Mouse (Mus musculus): ENCODE measurements at regions not wholly inside any gene's neighbourhood (a gene's known extent, or its start where the extent isn't known, plus 50 kb on each side); places are given as distances from the start of the nearest gene placed in this dataset.
A peak's percentile ranks its signal among the peaks of the same experiment; 100 is the strongest.

DNA sequence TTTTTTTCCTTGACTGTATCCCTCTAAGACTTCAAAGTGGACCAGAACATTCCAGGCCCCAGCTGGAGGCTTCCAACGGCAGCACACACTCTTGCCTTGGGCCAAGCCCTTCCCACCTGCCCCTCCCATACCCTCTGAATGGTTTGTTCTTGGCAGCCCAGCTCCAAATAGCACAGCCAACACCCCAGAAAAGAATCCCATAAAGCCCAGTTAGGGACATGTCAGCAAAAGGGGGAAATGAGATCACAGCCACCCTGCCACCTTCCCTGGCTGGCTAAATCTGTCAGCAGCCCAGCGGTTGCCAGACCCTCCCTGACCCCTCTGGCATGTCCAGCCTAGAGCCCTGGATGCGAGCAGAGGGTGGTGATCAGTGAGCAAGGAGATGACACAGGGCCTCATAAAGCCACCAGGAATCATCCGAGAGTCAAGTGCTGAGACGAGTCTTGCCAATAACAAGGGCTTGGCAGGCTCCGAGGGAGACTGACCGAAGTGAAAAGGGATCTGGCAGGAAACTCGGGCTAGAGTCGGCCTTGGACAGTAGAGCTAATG, 258.8 kb downstream of the Rplp1 start:
- no peaks in the 10 kb centered on the region for H3K27me3 ChIP-seq (replicated peaks; ENCODE audit: control insufficient read depth, insufficient read depth, low read length)
- ATAC-seq = no peak
- DNase-seq (ENCODE audit: low spot score) = no peak
- 70% methylated on average over 9 of the region's 9 CpGs for WGBS
- H3K9me3 ChIP-seq (replicated peaks; ENCODE audit: control insufficient read depth, low read length) = no peaks in the 10 kb centered on the region
- no peak overlapping the region for H3K4me2 ChIP-seq (ENCODE audit: low read length)
- no peaks in the 10 kb centered on the region for H3K36me3 ChIP-seq (ENCODE audit: control insufficient read depth, insufficient read depth, low read length)
- no peaks in the 10 kb centered on the region for H3K4me1 ChIP-seq (ENCODE audit: control insufficient read depth, insufficient read depth, low read length)
- H3K9ac ChIP-seq (ENCODE audit: low read length) = no peak overlapping the region
- H3K27ac ChIP-seq (ENCODE audit: low read depth, low read length) = no peak overlapping the region
- H3K4me3 ChIP-seq (ENCODE audit: low read depth, low read length) = no peak overlapping the region

DNA sequence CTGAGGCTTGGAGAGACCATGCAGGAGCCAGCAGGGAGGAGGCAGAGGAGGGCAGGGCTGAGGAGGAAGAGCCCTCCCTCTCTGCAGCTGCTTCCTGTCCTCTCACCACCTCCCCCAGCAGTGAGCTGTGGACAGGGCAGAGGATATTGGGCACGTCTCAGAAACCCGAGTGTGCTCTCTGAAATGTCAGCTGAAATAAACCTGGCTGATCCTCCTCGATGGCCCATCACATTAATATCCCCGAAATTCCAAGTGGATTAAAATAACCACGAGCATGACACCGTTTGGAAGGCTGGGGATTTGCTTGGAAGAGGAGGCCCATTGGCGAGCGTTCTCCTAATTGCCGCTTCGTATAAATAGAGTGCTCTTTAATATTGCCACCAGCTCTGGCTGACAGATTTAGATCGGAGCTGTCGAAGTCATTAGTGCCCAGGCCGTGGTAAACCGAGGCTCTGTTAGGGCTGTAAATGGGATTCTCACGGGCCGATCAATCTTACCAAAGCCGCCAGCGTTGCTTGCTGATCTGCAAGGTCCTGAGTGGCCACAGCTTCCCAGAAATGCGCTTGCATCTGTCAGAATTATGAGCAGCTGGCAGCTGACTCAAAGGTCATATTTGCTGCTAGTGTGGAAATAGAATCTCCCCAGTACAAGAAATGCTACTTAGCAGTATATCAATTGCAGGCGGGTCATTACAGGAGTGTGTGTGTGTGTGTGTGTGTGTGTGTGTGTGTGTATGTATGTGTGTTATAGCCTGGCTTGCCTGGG, 268.5 kb downstream of the Rplp1 start:
- no peak overlapping the region for H3K27ac ChIP-seq (ENCODE audit: low read depth, low read length)
- H3K36me3 ChIP-seq (ENCODE audit: control insufficient read depth, insufficient read depth, low read length) = no peaks in the 10 kb centered on the region
- WGBS = 68% methylated on average over 20 of the region's 20 CpGs
- DNase-seq (ENCODE audit: low spot score) = peak; percentile 37
- H3K4me1 ChIP-seq (ENCODE audit: control insufficient read depth, insufficient read depth, low read length) = no peaks in the 10 kb centered on the region
- no peaks in the 10 kb centered on the region for H3K9me3 ChIP-seq (replicated peaks; ENCODE audit: control insufficient read depth, low read length)
- H3K27me3 ChIP-seq (replicated peaks; ENCODE audit: control insufficient read depth, insufficient read depth, low read length) = no peaks in the 10 kb centered on the region
- 0 out of 2 replicates have a peak overlapping the region, but pooled peaks have one; percentile 4 for H3K9ac ChIP-seq (ENCODE audit: low read length)
- H3K4me2 ChIP-seq (ENCODE audit: low read length) = no peak overlapping the region
- no peak for ATAC-seq
- no peak overlapping the region for H3K4me3 ChIP-seq (ENCODE audit: low read depth, low read length)

GRCm38 (mm10) chr9:61640739-61641138, 268.6 kb downstream of the Tle3 start:
- Histone ChIP-seq H3K9me3 (replicated peaks; ENCODE audit: control insufficient read depth, low read length) (no peaks in the 10 kb centered on the region), H3K27ac (ENCODE audit: low read depth, low read length) (no peak overlapping the region), H3K4me1 (ENCODE audit: control insufficient read depth, insufficient read depth, low read length) (peaks cover 4% of the 10 kb centered on the region; the same call in 1 of the 2 replicates), H3K4me2 (ENCODE audit: low read length) (no peak overlapping the region), H3K27me3 (replicated peaks; ENCODE audit: control insufficient read depth, insufficient read depth, low read length) (no peaks in the 10 kb centered on the region), H3K36me3 (ENCODE audit: control insufficient read depth, insufficient read depth, low read length) (no peaks in the 10 kb centered on the region), H3K4me3 (ENCODE audit: low read depth, low read length) (no peak overlapping the region), H3K9ac (ENCODE audit: low read length) (no peak overlapping the region)
- ATAC-seq (no peak), DNase-seq (ENCODE audit: low spot score) (no peak)
- 97% methylated on average over 3 of the region's 3 CpGs for WGBS

DNA sequence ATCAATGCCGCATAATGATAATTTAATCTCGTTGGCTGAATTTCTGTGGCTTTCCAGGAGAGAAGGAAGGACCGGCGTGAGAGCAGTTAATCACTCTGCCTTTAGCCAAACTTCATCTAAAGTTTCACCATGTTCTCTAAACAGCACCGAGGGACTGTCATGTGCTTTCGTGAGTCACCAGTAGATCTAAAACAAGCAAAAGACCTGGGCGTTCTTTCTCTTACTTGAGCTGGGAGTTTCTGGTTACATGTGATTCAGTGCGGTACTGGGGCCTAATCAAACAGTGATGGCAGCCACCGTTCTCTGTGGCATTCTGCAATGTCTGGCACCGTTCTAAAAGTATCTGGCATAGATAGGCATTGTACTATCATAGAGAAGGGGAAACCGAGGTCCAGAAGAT, 266.7 kb downstream of the Tle3 start:
- peaks cover 8% of the 10 kb centered on the region for H3K4me1 ChIP-seq (ENCODE audit: control insufficient read depth, insufficient read depth, low read length)
- H3K27me3 ChIP-seq (replicated peaks; ENCODE audit: control insufficient read depth, insufficient read depth, low read length) = no peaks in the 10 kb centered on the region
- WGBS = 83% methylated on average over 11 of the region's 11 CpGs
- H3K9me3 ChIP-seq (replicated peaks; ENCODE audit: control insufficient read depth, low read length) = no peaks in the 10 kb centered on the region
- DNase-seq (ENCODE audit: low spot score) (no peak), ATAC-seq (no peak)
- no peak overlapping the region for H3K4me2 ChIP-seq (ENCODE audit: low read length)
- no peak overlapping the region for H3K27ac ChIP-seq (ENCODE audit: low read depth, low read length)
- no peak overlapping the region for H3K9ac ChIP-seq (ENCODE audit: low read length)
- no peak overlapping the region for H3K4me3 ChIP-seq (ENCODE audit: low read depth, low read length)
- H3K36me3 ChIP-seq (ENCODE audit: control insufficient read depth, insufficient read depth, low read length) = no peaks in the 10 kb centered on the region

GRCm38 (mm10) chr9:61633936-61634335, 261.8 kb downstream of the Tle3 start:
- Histone ChIP-seq H3K9ac (ENCODE audit: low read length) (no peak overlapping the region), H3K4me1 (ENCODE audit: control insufficient read depth, insufficient read depth, low read length) (peaks cover 8% of the 10 kb centered on the region), H3K36me3 (ENCODE audit: control insufficient read depth, insufficient read depth, low read length) (no peaks in the 10 kb centered on the region), H3K4me2 (ENCODE audit: low read length) (0 out of 2 replicates have a peak overlapping the region, but pooled peaks have one; percentile 9), H3K27me3 (replicated peaks; ENCODE audit: control insufficient read depth, insufficient read depth, low read length) (no peaks in the 10 kb centered on the region), H3K27ac (ENCODE audit: low read depth, low read length) (no peak overlapping the region), H3K9me3 (replicated peaks; ENCODE audit: control insufficient read depth, low read length) (no peaks in the 10 kb centered on the region), H3K4me3 (ENCODE audit: low read depth, low read length) (no peak overlapping the region)
- ATAC-seq (peak; percentile 65), DNase-seq (ENCODE audit: low spot score) (peak; percentile 76)
- 4% methylated on average over 9 of the region's 9 CpGs for WGBS

GRCm38 (mm10) chr9:61632602-61633001, 260.4 kb downstream of the Tle3 start:
- Histone ChIP-seq H3K4me1 (ENCODE audit: control insufficient read depth, insufficient read depth, low read length) (peaks cover 8% of the 10 kb centered on the region), H3K4me2 (ENCODE audit: low read length) (no peak overlapping the region), H3K27me3 (replicated peaks; ENCODE audit: control insufficient read depth, insufficient read depth, low read length) (no peaks in the 10 kb centered on the region), H3K4me3 (ENCODE audit: low read depth, low read length) (no peak overlapping the region), H3K27ac (ENCODE audit: low read depth, low read length) (no peak overlapping the region), H3K9me3 (replicated peaks; ENCODE audit: control insufficient read depth, low read length) (no peaks in the 10 kb centered on the region), H3K36me3 (ENCODE audit: control insufficient read depth, insufficient read depth, low read length) (no peaks in the 10 kb centered on the region), H3K9ac (ENCODE audit: low read length) (no peak overlapping the region)
- WGBS = 90% methylated on average over 3 of the region's 3 CpGs
- no peak for DNase-seq (ENCODE audit: low spot score)
- no peak for ATAC-seq

- Histone ChIP-seq H3K27me3 (replicated peaks; ENCODE audit: control insufficient read depth, insufficient read depth, low read length) (no peaks in the 10 kb centered on the region), H3K27ac (ENCODE audit: low read depth, low read length) (no peak overlapping the region), H3K4me1 (ENCODE audit: control insufficient read depth, insufficient read depth, low read length) (peaks cover 4% of the 10 kb centered on the region), H3K4me2 (ENCODE audit: low read length) (no peak overlapping the region), H3K36me3 (ENCODE audit: control insufficient read depth, insufficient read depth, low read length) (no peaks in the 10 kb centered on the region), H3K4me3 (ENCODE audit: low read depth, low read length) (no peak overlapping the region), H3K9me3 (replicated peaks; ENCODE audit: control insufficient read depth, low read length) (no peaks in the 10 kb centered on the region), H3K9ac (ENCODE audit: low read length) (no peak overlapping the region)
- ATAC-seq (no peak), DNase-seq (ENCODE audit: low spot score) (no peak)
- 75% methylated on average over 7 of the region's 7 CpGs for WGBS
Measured at GRCm38 (mm10) chr9:61631097-61631496, 258.9 kb downstream of the Tle3 start.

DNA sequence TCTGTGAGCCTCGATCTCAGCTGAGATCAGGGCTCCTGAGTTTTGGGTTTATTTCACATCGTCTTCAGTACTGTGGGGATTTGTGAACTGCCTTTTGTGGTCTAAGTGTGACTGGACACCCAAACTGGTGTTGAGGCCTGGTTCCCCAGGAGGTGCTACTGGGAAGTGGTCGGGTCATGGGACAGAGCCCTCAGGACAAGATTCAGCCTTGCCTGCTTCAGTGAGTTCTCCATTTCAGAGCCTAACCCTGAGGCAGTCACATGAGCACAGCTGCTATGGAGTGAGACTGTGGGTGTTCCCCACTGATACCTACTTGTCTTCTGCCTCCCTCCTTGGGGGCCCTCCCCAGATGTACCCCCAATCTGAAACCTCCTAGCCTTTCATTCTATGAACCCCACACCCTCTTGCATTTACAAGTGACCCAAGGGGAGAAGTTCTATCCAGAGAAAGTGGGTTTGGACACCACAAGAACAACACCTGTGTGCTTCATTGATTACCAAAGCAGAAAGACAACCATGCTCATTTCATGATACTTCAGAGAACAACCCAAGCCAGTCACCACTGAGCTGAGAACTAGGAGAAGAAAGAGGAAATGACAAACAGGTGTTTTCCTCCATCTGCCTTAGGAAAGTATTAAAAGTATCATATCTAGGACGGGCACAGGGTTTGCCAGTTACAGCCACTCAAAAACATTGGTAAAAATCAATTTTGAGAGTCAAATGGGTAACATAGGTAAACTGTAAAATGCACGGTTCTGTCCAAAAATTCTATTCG, 255.8 kb downstream of the Tle3 start:
- Histone ChIP-seq H3K27ac (ENCODE audit: low read depth, low read length) (no peak overlapping the region), H3K4me3 (ENCODE audit: low read depth, low read length) (no peak overlapping the region), H3K27me3 (replicated peaks; ENCODE audit: control insufficient read depth, insufficient read depth, low read length) (no peaks in the 10 kb centered on the region), H3K9me3 (replicated peaks; ENCODE audit: control insufficient read depth, low read length) (no peaks in the 10 kb centered on the region), H3K4me1 (ENCODE audit: control insufficient read depth, insufficient read depth, low read length) (peaks cover 15% of the 10 kb centered on the region), H3K4me2 (ENCODE audit: low read length) (no peak overlapping the region), H3K36me3 (ENCODE audit: control insufficient read depth, insufficient read depth, low read length) (no peaks in the 10 kb centered on the region), H3K9ac (ENCODE audit: low read length) (no peak overlapping the region)
- DNase-seq (ENCODE audit: low spot score) = no peak
- ATAC-seq = no peak
- WGBS = 87% methylated on average over 6 of the region's 6 CpGs

- Histone ChIP-seq H3K9ac (ENCODE audit: low read length) (no peak overlapping the region), H3K4me3 (ENCODE audit: low read depth, low read length) (no peak overlapping the region), H3K27ac (ENCODE audit: low read depth, low read length) (0 out of 2 replicates have a peak overlapping the region, but pooled peaks have one; percentile 22), H3K4me2 (ENCODE audit: low read length) (no peak overlapping the region), H3K36me3 (ENCODE audit: control insufficient read depth, insufficient read depth, low read length) (no peaks in the 10 kb centered on the region), H3K4me1 (ENCODE audit: control insufficient read depth, insufficient read depth, low read length) (peaks cover 43% of the 10 kb centered on the region), H3K9me3 (replicated peaks; ENCODE audit: control insufficient read depth, low read length) (no peaks in the 10 kb centered on the region), H3K27me3 (replicated peaks; ENCODE audit: control insufficient read depth, insufficient read depth, low read length) (no peaks in the 10 kb centered on the region)
- 2% methylated on average over 7 of the region's 7 CpGs for WGBS
- ATAC-seq (peak; percentile 87), DNase-seq (ENCODE audit: low spot score) (peak; percentile 94)
Measured at GRCm38 (mm10) chr9:61622933-61623332, 250.8 kb downstream of the Tle3 start.

Data from forebrain, embryonic 14.5 days (tissue).